Mouse (Mus musculus): Measurements from ENCODE around the gene Srcin1.

The Srcin1 gene

GRCm38 (mm10) chr11:97579088-97579857 lies 3.3 kb upstream of the Srcin1 start:
- DNase-seq (ENCODE audit: low read depth, low spot score), result no peak

- DNase-seq (ENCODE audit: low read depth, low spot score), result no peak
Observed at GRCm38 (mm10) chr11:97578286-97578685, 2.3 kb upstream of the Srcin1 start.

- DNase-seq (ENCODE audit: low read depth, low spot score), result peak; percentile 67
Observed at GRCm38 (mm10) chr11:97575638-97576037, 348 bp downstream of the Srcin1 start.

- peak; percentile 59 for DNase-seq (ENCODE audit: low read depth, low spot score)
Observed at GRCm38 (mm10) chr11:97575075-97575474, 911 bp downstream of the Srcin1 start.

- no peak for DNase-seq (ENCODE audit: low read depth, low spot score)
Observed at GRCm38 (mm10) chr11:97574551-97575051, 1.4 kb downstream of the Srcin1 start.

GRCm38 (mm10) chr11:97573891-97574550 lies 2.0 kb downstream of the Srcin1 start:
- DNase-seq (ENCODE audit: low read depth, low spot score), result no peak

- DNase-seq (ENCODE audit: low read depth, low spot score), result no peak
Observed at GRCm38 (mm10) chr11:97572895-97573480, 3.0 kb downstream of the Srcin1 start.

- no peak for DNase-seq (ENCODE audit: low read depth, low spot score)
Observed at GRCm38 (mm10) chr11:97572089-97572345, 4.0 kb downstream of the Srcin1 start.

- DNase-seq (ENCODE audit: low read depth, low spot score), result no peak
Observed at GRCm38 (mm10) chr11:97571266-97572088, 4.5 kb downstream of the Srcin1 start.

- DNase-seq (ENCODE audit: low read depth, low spot score), result no peak
Observed at GRCm38 (mm10) chr11:97570493-97571137, 5.4 kb downstream of the Srcin1 start.

GRCm38 (mm10) chr11:97569806-97570205 lies 6.2 kb downstream of the Srcin1 start:
- DNase-seq (ENCODE audit: low read depth, low spot score), result no peak

- no peak for DNase-seq (ENCODE audit: low read depth, low spot score)
Observed at GRCm38 (mm10) chr11:97569301-97569724, 6.7 kb downstream of the Srcin1 start.

- peak; percentile 77 for DNase-seq (ENCODE audit: low read depth, low spot score)
Observed at GRCm38 (mm10) chr11:97568729-97569128, 7.3 kb downstream of the Srcin1 start.

GRCm38 (mm10) chr11:97567480-97567879 lies 8.5 kb downstream of the Srcin1 start:
- no peak for DNase-seq (ENCODE audit: low read depth, low spot score)

GRCm38 (mm10) chr11:97566551-97566950 lies 9.4 kb downstream of the Srcin1 start:
- DNase-seq (ENCODE audit: low read depth, low spot score), result no peak

GRCm38 (mm10) chr11:97563730-97564129 lies 12.3 kb downstream of the Srcin1 start:
- no peak for DNase-seq (ENCODE audit: low read depth, low spot score)

GRCm38 (mm10) chr11:97562536-97562935 lies 13.4 kb downstream of the Srcin1 start:
- no peak for DNase-seq (ENCODE audit: low read depth, low spot score)

- no peak for DNase-seq (ENCODE audit: low read depth, low spot score)
Observed at GRCm38 (mm10) chr11:97560210-97560963, 15.6 kb downstream of the Srcin1 start.

GRCm38 (mm10) chr11:97559549-97559948 lies 16.4 kb downstream of the Srcin1 start:
- DNase-seq (ENCODE audit: low read depth, low spot score), result no peak

GRCm38 (mm10) chr11:97557885-97558284 lies 18.1 kb downstream of the Srcin1 start:
- DNase-seq (ENCODE audit: low read depth, low spot score), result no peak

Measured in retina, postnatal 7 days (tissue).